Mouse (Mus musculus): Measurements from ENCODE around the gene Mef2d.

- no peak for TF ChIP-seq ZC3H11A (IDR thresholded peaks at IDR 0.05; ENCODE audit: borderline replicate concordance, low read depth, low read length)
- no peak for TF ChIP-seq MAFK (IDR thresholded peaks at IDR 0.05; ENCODE audit: insufficient read depth, low read depth, low read length)
- TF ChIP-seq CHD2 (IDR thresholded peaks at IDR 0.05; ENCODE audit: low read depth, low read length) = no peak
Observed at GRCm38 (mm10) chr3:88202986-88203385, 60.8 kb downstream of the Mef2d start.
